Mouse (Mus musculus): Measurements from ENCODE around the gene Dnmt3l.

Gene Dnmt3l

DNA sequence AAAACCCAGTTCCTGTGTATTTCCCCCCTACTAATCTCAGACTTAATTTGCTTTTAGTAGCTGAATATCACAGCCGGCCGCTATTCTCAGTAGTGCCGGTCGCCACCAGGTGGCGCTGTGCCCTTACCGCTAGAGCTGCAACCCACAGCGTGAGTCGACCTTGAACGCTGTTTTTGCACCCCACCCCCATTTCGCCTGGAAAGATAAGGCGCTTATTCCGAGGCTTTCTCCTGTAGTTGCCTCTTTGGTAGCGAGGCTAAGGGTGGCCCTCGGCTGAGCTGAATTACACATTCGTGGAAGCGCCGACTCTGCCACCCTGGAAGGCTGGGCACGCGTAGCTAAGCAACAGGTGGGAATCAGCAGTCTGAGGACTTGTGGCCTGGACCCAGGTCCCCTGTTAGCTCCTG is 22.9 kb upstream of the Dnmt3l start:
- TF ChIP-seq GATA4 (IDR thresholded peaks at IDR 0.05; ENCODE audit: insufficient replicate concordance, low read length), result peak; percentile 85; the same call in 1 of the 2 replicates

DNA sequence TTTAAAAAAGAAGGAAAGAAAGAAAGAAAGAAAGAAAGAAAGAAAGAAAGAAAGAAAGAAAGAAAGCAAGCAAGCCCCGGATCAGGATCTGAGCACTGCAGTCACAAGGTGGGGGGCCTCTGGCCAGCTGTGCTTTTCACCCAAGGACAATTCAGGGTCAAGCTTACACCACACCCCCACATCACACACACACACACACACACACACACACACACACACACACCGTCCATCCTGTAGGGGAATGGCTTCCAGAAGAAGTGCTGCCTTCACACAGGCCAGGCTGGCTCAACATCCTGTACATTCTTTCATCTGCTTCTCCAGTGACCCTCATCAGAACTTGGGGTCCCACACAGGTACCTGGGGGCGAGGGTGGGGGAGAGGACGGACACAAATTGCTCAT is 22.5 kb upstream of the Dnmt3l start:
- no peak for TF ChIP-seq GATA4 (IDR thresholded peaks at IDR 0.05; ENCODE audit: insufficient replicate concordance, low read length)

GRCm38 (mm10) chr10:78028129-78028528 is 13.6 kb upstream of the Dnmt3l start:
- no peak for TF ChIP-seq GATA4 (IDR thresholded peaks at IDR 0.05; ENCODE audit: insufficient replicate concordance, low read length)

- TF ChIP-seq GATA4 (IDR thresholded peaks at IDR 0.05; ENCODE audit: insufficient replicate concordance, low read length), result no peak
Measured at GRCm38 (mm10) chr10:78029080-78029479, 12.7 kb upstream of the Dnmt3l start.

DNA sequence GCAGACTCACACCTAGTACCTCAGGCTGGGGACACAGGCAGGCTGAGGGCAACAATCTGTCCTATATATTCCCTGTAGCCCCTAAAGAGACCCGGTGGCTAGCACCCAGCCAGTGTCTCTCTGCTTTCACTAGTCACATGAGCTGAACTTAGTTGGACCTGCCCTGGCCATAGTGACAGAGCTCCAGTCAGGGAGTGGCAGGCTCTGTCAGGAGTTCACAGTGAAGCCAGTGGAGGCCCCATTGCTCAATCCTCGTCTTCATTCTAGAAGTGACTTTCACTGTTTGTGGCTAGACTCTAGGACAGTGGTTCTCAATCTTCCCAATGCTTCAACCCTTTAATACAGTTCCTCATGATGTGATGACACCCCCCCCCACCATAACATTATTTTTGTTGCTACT is 9.8 kb upstream of the Dnmt3l start:
- TF ChIP-seq GATA4 (IDR thresholded peaks at IDR 0.05; ENCODE audit: insufficient replicate concordance, low read length), result no peak

DNA sequence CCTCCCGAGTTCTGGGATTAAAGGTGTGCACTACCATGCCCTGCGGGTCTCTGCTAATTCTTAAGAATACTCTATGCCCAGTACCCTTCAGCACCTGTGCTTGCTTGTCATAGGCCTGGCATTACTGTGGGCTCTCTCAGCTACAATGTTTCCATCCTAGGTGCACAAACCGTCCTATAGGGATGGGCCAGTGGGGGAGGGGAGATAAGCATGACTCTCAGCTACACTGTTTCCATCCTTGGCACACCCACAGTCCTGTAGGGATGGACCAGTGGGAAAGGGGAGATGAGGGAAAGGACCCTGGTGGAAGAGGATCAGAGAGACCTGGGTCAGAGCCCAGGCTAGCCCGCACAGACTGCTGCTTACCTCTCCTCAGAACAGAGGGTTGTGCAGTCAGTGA is 4.6 kb upstream of the Dnmt3l start:
- no peak for TF ChIP-seq GATA4 (IDR thresholded peaks at IDR 0.05; ENCODE audit: insufficient replicate concordance, low read length)

- TF ChIP-seq GATA4 (IDR thresholded peaks at IDR 0.05; ENCODE audit: insufficient replicate concordance, low read length), result no peak
Measured at GRCm38 (mm10) chr10:78042096-78042495, 349 bp downstream of the Dnmt3l start.

- no peak for TF ChIP-seq GATA4 (IDR thresholded peaks at IDR 0.05; ENCODE audit: insufficient replicate concordance, low read length)
Measured at GRCm38 (mm10) chr10:78042697-78043405, 1.1 kb downstream of the Dnmt3l start.

- TF ChIP-seq GATA4 (IDR thresholded peaks at IDR 0.05; ENCODE audit: insufficient replicate concordance, low read length), result no peak
Measured at GRCm38 (mm10) chr10:78043406-78043836, 1.7 kb downstream of the Dnmt3l start, which contains the start of gene Aire. Gene Aire, minus strand, starts transcription at chr10:78043610.

DNA sequence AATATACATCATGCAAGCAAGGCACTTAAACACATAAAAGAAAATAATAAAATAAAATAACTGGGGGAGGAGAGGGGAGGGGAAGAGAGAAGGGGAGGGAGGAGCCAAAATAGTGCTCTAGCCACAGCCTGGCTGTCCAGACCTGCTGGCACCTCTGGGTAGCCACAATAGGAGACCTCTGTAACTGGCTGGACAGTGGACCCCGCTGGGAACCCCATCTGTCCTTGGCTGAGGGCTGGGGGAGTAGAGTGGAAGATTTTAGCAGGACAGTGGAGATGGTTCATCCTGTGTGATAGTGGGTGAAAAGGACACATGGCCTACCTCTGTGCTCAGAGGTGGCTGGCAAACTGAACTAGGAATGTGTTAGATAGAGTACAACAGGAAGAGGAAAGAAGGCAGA is 2.8 kb downstream of the Dnmt3l start:
- TF ChIP-seq GATA4 (IDR thresholded peaks at IDR 0.05; ENCODE audit: insufficient replicate concordance, low read length), result no peak

DNA sequence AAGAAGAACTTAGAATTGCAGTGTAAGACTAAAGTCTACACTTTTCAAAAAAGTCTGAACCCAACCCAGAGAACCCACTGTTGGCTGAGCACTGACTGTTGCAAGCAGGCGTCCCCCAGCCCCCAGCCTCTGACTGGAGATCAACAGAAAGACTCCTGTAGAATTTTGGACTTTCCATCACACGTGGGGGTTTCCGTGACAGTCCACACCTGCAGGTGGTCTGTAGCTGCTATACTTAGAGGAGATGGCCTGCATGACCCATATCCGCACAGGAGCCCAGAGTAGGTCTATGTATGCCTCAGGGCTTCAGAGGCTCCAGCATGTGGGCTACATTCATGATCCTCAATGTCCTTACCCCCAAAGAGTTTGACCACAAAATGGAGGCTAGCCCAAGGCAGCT is 4.6 kb downstream of the Dnmt3l start:
- no peak for TF ChIP-seq GATA4 (IDR thresholded peaks at IDR 0.05; ENCODE audit: insufficient replicate concordance, low read length)

DNA sequence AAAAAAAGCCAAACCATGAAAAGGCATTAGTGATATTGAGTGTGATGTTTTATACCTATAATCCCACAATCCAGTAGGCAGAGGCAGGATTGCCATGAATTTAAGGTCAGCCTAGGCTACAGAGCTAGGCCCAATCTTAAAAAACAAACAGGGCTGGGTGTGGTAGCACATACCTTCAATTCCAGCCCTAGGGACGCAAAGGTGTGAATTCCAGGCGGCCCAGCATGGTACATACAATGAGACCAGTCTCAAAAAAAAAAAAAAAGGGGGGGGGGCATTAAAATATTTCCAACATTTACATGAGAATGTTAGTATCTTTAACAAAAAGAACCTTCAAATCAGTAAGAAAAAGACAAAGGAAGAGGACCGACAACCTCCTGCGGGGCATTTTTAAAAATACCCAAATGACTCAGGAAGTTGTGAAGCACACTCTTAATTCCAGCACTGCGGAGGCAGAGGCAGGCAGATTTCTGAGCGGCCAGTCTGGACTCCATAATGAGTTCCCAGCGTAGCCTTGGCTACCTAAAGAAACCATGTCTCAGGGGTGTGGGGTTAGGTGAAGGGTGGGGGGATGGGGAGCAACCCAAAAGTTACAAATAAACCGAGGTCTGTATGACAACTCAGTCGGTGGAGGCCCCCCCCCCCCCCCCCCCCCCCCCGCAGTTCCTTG is 6.4 kb downstream of the Dnmt3l start:
- no peak for TF ChIP-seq GATA4 (IDR thresholded peaks at IDR 0.05; ENCODE audit: insufficient replicate concordance, low read length)

GRCm38 (mm10) chr10:78049519-78050035 is 7.8 kb downstream of the Dnmt3l start:
- TF ChIP-seq GATA4 (IDR thresholded peaks at IDR 0.05; ENCODE audit: insufficient replicate concordance, low read length), result no peak

DNA sequence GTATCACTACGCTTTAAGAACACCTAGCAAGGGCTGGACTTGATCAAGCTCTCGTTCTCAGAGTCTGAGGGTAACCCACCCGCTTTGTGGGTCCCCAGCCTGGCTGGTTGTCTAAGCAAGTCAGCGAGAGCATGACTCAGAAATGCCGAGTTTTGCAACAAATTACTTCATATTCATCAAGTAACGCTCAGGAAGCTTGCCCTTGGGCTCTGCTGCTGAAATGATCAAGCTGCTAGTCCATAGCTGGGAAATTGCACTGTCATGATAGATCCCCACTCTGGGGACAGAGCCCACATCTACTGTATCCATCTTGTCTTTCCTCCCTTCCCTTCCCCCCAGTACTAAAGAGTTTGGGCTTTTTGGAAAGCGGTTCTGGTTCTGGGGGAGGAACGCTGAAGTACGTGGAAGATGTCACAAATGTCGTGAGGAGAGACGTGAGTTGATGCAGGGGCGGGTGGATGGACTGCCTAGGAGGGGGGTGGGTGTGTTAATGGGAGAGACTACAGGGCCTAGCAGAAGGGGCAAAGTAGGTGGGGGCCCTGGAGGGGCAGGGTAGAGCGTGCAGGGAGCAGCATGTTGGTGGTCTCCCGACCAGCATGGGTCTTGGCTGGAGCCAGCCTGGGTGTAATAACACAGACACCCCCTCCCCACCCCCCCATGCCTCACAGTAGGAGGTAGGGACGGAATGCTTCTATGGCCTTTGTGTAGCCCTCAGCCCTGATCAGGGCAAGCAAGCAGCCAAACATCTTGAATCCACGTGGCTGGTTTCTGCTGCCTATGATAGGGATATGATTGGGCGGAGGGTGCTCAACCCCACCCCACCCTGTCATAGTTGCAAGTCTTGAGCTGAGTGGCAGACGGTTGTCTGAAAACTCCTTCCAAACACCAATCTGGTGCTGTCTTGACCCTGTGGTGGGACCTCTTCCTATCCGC is 13.2 kb downstream of the Dnmt3l start:
- TF ChIP-seq GATA4 (IDR thresholded peaks at IDR 0.05; ENCODE audit: insufficient replicate concordance, low read length), result no peak

- TF ChIP-seq GATA4 (IDR thresholded peaks at IDR 0.05; ENCODE audit: insufficient replicate concordance, low read length), result no peak
Measured at GRCm38 (mm10) chr10:78057056-78057455, 15.3 kb downstream of the Dnmt3l start.
